Mouse (Mus musculus) midbrain, embryonic 10.5 days (tissue): ENCODE measurements at regions not wholly inside any gene's neighbourhood (a gene's known extent, or its start where the extent isn't known, plus 50 kb on each side); places are given as distances from the start of the nearest gene placed in this dataset.

Experiments
- DNase-seq: peaks from one replicate; pipeline ENCODE4 v3.0.0-alpha.2; 2017; ENCODE audit warnings: low spot score
- H3K27ac ChIP-seq: fragments of 300-500 bp; sonication (generic); replicated peaks from 2 replicates; pipeline ENCODE4 v1.5.1; 2016; ENCODE audit warnings: mild to moderate bottlenecking
- H3K27me3 ChIP-seq: fragments of 300-500 bp; sonication (generic); 2 replicates; pipeline ENCODE4 v1.6.1; 2016; ENCODE audit warnings: low read depth, mild to moderate bottlenecking; ENCODE audit not compliant: poor library complexity, severe bottlenecking
- H3K36me3 ChIP-seq: fragments of 300-500 bp; sonication (generic); 2 replicates; pipeline ENCODE4 v1.6.1; 2016; ENCODE audit warnings: mild to moderate bottlenecking, moderate library complexity
- H3K4me1 ChIP-seq: fragments of 300-500 bp; sonication (generic); 2 replicates; pipeline ENCODE4 v1.6.1; 2016
- H3K4me3 ChIP-seq: fragments of 300-500 bp; sonication (generic); 2 replicates; pipeline ENCODE4 v1.5.1; 2016; ENCODE audit warnings: mild to moderate bottlenecking, moderate library complexity
- H3K9me3 ChIP-seq: fragments of 300-500 bp; sonication (generic); replicated peaks from 2 replicates; pipeline ENCODE4 v1.6.1; 2016; ENCODE audit warnings: mild to moderate bottlenecking
- WGBS: fragments of 180-500 bp; shearing (Covaris S2); methylation state at CpG from one replicate; pipeline ENCODE4 v1.1.7; 2016; 5-methylcytosine and 5-hydroxymethylcytosine counted together

- no peaks in the 10 kb centered on the region for H3K9me3 ChIP-seq
- no peak for DNase-seq
- no peaks in the 10 kb centered on the region for H3K27me3 ChIP-seq
- H3K27ac ChIP-seq, result no peak overlapping the region
- 81% methylated on average over 2 of the region's 2 CpGs for WGBS
- H3K4me1 ChIP-seq, result no peaks in the 10 kb centered on the region
- no peaks in the 10 kb centered on the region for H3K36me3 ChIP-seq
- H3K4me3 ChIP-seq, result no peak overlapping the region
These were observed 158.5 kb upstream of the Pter start for GRCm38 (mm10) chr2:12765336-12765735.

DNA sequence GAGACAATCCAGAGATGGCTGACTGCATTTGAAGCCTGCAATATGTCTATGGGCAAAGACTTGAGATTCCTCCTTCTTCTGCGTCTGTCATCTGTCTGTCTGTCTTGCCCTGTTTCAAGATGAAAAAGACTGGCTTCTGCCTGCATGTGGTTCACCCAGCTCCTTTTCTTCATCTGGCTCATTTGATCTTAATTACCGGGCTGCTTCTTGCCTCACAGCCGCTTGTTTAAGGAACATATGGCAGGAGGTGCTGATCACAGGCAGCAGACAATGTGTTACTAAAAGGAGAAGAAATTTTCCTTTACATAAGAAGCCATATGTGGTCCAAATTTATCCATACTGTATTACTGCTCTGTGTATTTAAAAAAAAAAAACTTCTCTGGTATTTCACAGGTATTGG lies 147.0 kb upstream of the Pter start:
- Histone ChIP-seq H3K36me3 (no peaks in the 10 kb centered on the region), H3K9me3 (no peaks in the 10 kb centered on the region), H3K27me3 (no peaks in the 10 kb centered on the region), H3K4me1 (no peaks in the 10 kb centered on the region), H3K4me3 (no peak overlapping the region), H3K27ac (no peak overlapping the region)
- DNase-seq, result no peak
- WGBS, result 77% methylated on average over 3 of the region's 3 CpGs

GRCm38 (mm10) chr2:12777696-12778095 lies 146.1 kb upstream of the Pter start:
- Histone ChIP-seq H3K27me3 (no peaks in the 10 kb centered on the region), H3K4me3 (no peak overlapping the region), H3K27ac (no peak overlapping the region), H3K36me3 (no peaks in the 10 kb centered on the region), H3K9me3 (no peaks in the 10 kb centered on the region), H3K4me1 (no peaks in the 10 kb centered on the region)
- WGBS, result 70% methylated on average over 2 of the region's 2 CpGs
- DNase-seq, result no peak

GRCm38 (mm10) chr2:12792596-12792995 lies 131.2 kb upstream of the Pter start:
- H3K4me3 ChIP-seq, result no peak overlapping the region
- no peaks in the 10 kb centered on the region for H3K36me3 ChIP-seq
- H3K27ac ChIP-seq, result no peak overlapping the region
- 88% methylated on average over 2 of the region's 2 CpGs for WGBS
- no peaks in the 10 kb centered on the region for H3K4me1 ChIP-seq
- no peak for DNase-seq
- H3K27me3 ChIP-seq, result no peaks in the 10 kb centered on the region
- no peaks in the 10 kb centered on the region for H3K9me3 ChIP-seq

DNA sequence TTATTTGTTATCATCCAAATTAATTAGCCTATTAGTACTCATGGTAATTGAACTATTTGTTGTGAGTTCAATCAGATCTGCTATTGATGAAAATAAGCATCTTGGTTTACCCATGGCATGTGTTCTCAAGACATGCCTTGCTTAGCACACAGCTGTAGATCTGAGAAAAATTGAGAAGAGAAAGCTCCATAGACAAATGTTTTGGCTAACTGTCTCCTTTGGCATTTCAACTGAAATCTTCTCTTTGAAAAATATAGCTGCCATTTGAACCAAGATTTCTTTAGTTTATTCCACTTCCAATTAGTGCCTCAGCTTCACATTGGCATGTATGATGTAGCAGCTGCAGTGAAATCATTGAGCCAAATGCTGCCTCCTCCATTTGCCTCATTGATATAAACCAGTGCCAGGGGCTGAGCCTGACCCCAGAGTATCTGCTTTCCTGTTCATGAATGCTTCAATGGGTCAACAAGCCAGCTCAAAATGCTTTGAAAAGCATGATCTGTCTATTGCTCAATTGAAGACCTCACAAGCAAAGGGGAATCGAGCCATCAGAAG lies 126.1 kb upstream of the Pter start:
- no peaks in the 10 kb centered on the region for H3K27me3 ChIP-seq
- no peak overlapping the region for H3K27ac ChIP-seq
- DNase-seq, result no peak
- no peaks in the 10 kb centered on the region for H3K4me1 ChIP-seq
- H3K9me3 ChIP-seq, result no peaks in the 10 kb centered on the region
- 75% methylated on average over 1 of the region's 1 CpGs for WGBS
- no peaks in the 10 kb centered on the region for H3K36me3 ChIP-seq
- no peak overlapping the region for H3K4me3 ChIP-seq

DNA sequence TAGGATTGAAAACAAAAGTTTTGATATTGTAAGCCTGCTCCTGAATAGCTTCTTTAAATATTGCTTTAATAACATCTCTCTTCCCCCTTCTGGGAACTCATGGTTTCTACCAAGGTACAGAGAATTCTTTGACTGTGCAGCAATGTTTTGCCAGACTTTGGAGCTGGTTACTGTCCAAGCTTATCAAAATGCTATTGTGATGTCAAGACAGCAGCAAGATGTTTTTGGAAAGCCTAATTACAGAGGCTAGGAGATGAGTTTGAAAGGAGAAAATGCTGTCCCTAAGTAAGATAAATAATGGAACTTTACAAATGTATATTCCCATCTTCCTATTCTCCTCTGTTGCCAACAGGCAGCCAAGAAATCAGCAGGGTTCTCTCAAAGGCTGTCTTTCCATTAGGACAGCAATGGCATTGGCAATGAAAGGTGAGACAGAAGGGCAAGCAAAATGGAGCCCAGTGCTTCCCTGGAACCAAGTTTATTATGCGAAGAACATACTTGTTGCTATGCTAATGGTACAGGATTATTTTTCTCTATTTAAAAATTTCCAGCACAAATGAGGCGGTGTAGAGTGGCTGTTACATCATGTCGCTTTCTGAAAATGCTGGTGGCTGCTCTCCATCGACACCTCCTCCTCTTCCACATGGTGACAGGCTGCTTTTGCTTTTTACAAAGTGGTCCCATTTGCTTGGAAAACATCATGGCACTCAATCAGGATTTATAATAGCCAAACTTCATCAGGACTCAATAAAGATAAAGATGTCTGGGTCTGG lies 124.5 kb upstream of the Pter start:
- H3K4me1 ChIP-seq, result no peaks in the 10 kb centered on the region
- no peaks in the 10 kb centered on the region for H3K36me3 ChIP-seq
- no peaks in the 10 kb centered on the region for H3K9me3 ChIP-seq
- no peaks in the 10 kb centered on the region for H3K27me3 ChIP-seq
- no peak overlapping the region for H3K4me3 ChIP-seq
- no peak for DNase-seq
- no peak overlapping the region for H3K27ac ChIP-seq
- 89% methylated on average over 4 of the region's 4 CpGs for WGBS

DNA sequence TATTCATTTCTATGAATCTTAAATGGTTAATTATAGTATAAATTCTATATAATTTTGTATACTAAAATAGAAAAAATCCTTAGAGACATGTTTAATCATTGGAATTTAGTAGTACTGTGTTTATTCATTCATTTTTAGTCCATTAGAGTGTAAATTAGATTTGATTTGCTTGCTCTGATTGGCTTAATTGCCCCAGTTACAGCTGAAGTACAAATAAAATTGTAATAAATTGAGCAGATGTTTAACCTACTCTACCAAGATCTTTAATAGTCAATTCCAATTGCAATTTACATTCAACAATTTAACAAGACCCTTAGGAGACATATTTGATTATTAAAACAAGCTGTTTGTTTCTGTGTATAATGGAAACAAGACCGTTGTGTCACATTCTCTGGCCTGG lies 121.2 kb upstream of the Pter start:
- Histone ChIP-seq H3K27ac (no peak overlapping the region), H3K9me3 (no peaks in the 10 kb centered on the region), H3K4me3 (no peak overlapping the region), H3K4me1 (no peaks in the 10 kb centered on the region), H3K36me3 (no peaks in the 10 kb centered on the region), H3K27me3 (no peaks in the 10 kb centered on the region)
- 94% methylated on average over 1 of the region's 1 CpGs for WGBS
- DNase-seq, result no peak

- Histone ChIP-seq H3K4me3 (no peak overlapping the region), H3K9me3 (no peaks in the 10 kb centered on the region), H3K4me1 (no peaks in the 10 kb centered on the region), H3K27me3 (no peaks in the 10 kb centered on the region), H3K27ac (no peak overlapping the region), H3K36me3 (no peaks in the 10 kb centered on the region)
- no peak for DNase-seq
- WGBS, result 72% methylated on average over 2 of the region's 2 CpGs
These were observed 118.7 kb upstream of the Pter start for GRCm38 (mm10) chr2:12805096-12805495.

DNA sequence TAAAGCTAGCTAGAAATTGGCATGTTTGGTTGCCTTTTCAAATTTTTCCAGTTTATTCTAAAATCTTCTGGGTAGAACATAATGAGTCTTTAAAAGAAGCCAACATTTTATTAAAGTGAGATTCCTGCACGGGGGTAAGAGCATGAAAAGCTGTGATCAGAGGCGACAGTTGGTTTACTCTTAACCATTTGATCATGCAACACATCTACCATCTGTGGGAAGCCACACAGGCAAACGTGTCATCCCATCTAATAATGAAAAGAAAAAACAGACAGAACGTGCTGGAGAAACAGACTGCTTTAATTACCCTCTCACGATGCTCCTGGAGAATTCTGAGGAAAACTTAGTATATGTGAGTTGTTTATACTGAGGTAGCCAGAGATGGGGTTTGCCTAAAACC lies 115.4 kb upstream of the Pter start:
- H3K4me3 ChIP-seq, result no peak overlapping the region
- WGBS, result 78% methylated on average over 5 of the region's 5 CpGs
- DNase-seq, result no peak
- H3K4me1 ChIP-seq, result no peaks in the 10 kb centered on the region
- no peaks in the 10 kb centered on the region for H3K27me3 ChIP-seq
- no peaks in the 10 kb centered on the region for H3K9me3 ChIP-seq
- H3K36me3 ChIP-seq, result no peaks in the 10 kb centered on the region
- no peak overlapping the region for H3K27ac ChIP-seq

DNA sequence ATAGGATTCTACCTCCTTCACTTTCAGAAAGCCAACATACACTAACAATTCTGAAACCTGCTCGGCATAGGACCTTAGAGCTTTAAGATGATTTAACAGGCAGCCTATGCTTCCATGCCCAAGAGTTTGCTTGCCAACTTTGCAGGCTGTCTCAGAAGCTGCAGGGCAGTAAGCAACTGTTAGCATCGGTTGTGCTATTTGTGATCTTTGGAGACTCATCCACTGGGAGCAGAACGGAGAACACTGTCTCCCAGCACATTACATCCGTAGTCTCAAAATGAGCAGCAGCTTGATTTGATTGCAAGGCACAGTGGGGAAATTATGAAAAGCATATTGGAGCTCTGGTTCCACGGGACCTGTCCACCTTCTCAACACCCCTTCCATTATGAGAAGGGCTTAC lies 108.5 kb upstream of the Pter start:
- H3K27me3 ChIP-seq, result no peaks in the 10 kb centered on the region
- no peak for DNase-seq
- no peak overlapping the region for H3K27ac ChIP-seq
- no peaks in the 10 kb centered on the region for H3K36me3 ChIP-seq
- no peaks in the 10 kb centered on the region for H3K4me1 ChIP-seq
- H3K4me3 ChIP-seq, result no peak overlapping the region
- 86% methylated on average over 5 of the region's 5 CpGs for WGBS
- H3K9me3 ChIP-seq, result no peaks in the 10 kb centered on the region

DNA sequence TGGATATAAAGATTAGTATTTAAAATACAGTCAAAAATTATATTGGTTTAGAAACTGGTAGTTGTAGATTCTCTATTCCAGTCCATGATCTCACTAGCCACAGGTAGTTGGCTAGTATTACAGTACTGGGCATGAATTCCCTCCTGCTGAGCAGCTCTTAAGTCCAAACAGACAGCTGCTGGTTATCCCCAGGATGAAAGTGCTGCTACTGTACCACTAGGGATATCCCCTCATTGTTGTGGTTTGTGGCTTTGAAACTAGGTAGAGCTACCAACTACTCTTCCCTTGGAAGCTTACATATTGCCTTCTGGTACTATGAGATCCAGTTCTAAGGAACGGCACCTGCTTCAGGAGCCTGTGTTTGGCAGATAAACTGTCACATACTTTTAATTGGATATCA lies 97.9 kb upstream of the Pter start:
- no peaks in the 10 kb centered on the region for H3K27me3 ChIP-seq
- no peak overlapping the region for H3K4me3 ChIP-seq
- 91% methylated on average over 1 of the region's 1 CpGs for WGBS
- no peak overlapping the region for H3K27ac ChIP-seq
- no peaks in the 10 kb centered on the region for H3K9me3 ChIP-seq
- H3K36me3 ChIP-seq, result no peaks in the 10 kb centered on the region
- no peaks in the 10 kb centered on the region for H3K4me1 ChIP-seq
- DNase-seq, result no peak

- Histone ChIP-seq H3K27me3 (no peaks in the 10 kb centered on the region), H3K27ac (no peak overlapping the region), H3K36me3 (no peaks in the 10 kb centered on the region), H3K4me3 (no peak overlapping the region), H3K9me3 (no peaks in the 10 kb centered on the region), H3K4me1 (no peaks in the 10 kb centered on the region)
- no peak for DNase-seq
- 95% methylated on average over 3 of the region's 3 CpGs for whole genome bisulfite sequencing
These were observed 90.3 kb upstream of the Pter start for GRCm38 (mm10) chr2:12833579-12833978.

- Histone ChIP-seq H3K27me3 (no peaks in the 10 kb centered on the region), H3K36me3 (no peaks in the 10 kb centered on the region), H3K4me3 (no peak overlapping the region)
These were observed 57.3 kb upstream of the Pter start for GRCm38 (mm10) chr2:12866543-12866942.

GRCm38 (mm10) chr2:12868772-12869171 lies 55.1 kb upstream of the Pter start:
- Histone ChIP-seq H3K27ac (no peak overlapping the region), H3K27me3 (no peaks in the 10 kb centered on the region), H3K9me3 (no peaks in the 10 kb centered on the region), H3K4me3 (no peak overlapping the region), H3K36me3 (no peaks in the 10 kb centered on the region), H3K4me1 (no peaks in the 10 kb centered on the region)
- DNase-seq, result no peak
- 86% methylated on average over 3 of the region's 3 CpGs for WGBS

More at GRCm38 (mm10) chr2:12866543-12866942, 57.3 kb upstream of the Pter start:
- DNase-seq, result no peak
- Histone ChIP-seq H3K27ac (no peak overlapping the region), H3K9me3 (no peaks in the 10 kb centered on the region), H3K4me1 (no peaks in the 10 kb centered on the region)
